Mouse (Mus musculus) embryonic fibroblast, embryonic 13.5 days (primary cell): ENCODE results near the gene Wsb1.

Source experiments
- CTCF ChIP-seq: IDR thresholded peaks from 2 replicates; pipeline ENCODE4 v1.5.1; 2011; ENCODE audit warnings: mild to moderate bottlenecking, control low read depth, low read length, moderate library complexity, borderline replicate concordance; ENCODE audit not compliant: insufficient read depth
- POLR2A ChIP-seq: IDR thresholded peaks from 2 replicates; pipeline ENCODE4 v1.6.1; 2011; ENCODE audit warnings: low read depth, mild to moderate bottlenecking, control low read depth, low read length, moderate library complexity

GRCm38 (mm10) chr11:79291651-79292050, 37.2 kb upstream of the Wsb1 start:
- no peak for TF ChIP-seq CTCF
- TF ChIP-seq POLR2A: no peak
